Mouse (Mus musculus): Measurements from ENCODE around the gene Nacc1. TPM values are rescaled to one million over a fixed set of nuclear protein-coding genes. Genes with fewer than 3 reads are reported as not detected.
A peak's percentile ranks its signal among the peaks of the same experiment; 100 is the strongest.

Gene Nacc1
- polyA plus RNA-seq, 1 experiment from 2014 or later, result 33.8 TPM

DNA sequence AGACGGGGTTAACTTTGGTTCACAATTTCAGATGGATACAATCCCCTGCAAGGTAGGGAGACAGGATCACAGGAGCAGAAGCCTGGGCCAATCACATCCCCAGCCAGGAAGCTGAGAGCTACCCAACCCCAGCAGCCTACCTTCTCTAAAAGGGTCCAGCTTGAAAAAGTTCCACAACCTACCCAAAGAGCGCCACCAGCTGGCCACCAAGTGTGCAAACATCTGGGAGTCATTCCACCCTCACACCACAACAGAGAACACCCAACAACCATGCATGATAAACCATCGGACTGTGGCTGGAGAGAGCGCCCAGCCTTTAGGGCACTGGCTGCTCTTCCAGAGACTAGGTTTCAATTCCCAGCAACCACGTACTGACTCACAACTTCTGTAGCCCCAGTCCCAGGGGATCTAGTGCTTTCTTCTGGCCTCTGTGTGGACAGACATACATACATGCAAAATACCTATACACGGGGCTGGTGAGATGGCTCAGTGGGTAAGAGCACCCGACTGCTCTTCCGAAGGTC lies 66.5 kb downstream of the Nacc1 start:
- H3K9ac ChIP-seq, result no peak overlapping the region
- WGBS, result 68% methylated on average over 8 of the region's 8 CpGs
- DNase-seq (no peak), ATAC-seq (ENCODE audit: insufficient read depth) (no peak)
- no peak overlapping the region for H3K4me2 ChIP-seq
- H3K27ac ChIP-seq (ENCODE audit: low read depth), result no peak overlapping the region
- no peaks in the 10 kb centered on the region for H3K4me1 ChIP-seq (ENCODE audit: insufficient read depth)
- no peaks in the 10 kb centered on the region for H3K9me3 ChIP-seq (ENCODE audit: low read depth, low read length)
- peak; percentile 7; the same call in 1 of the 2 replicates for TF ChIP-seq CTCF (IDR thresholded peaks at IDR 0.05; ENCODE audit: low read depth)
- H3K4me3 ChIP-seq (ENCODE audit: low read depth, low read length), result no peak overlapping the region
- H3K36me3 ChIP-seq (ENCODE audit: insufficient read depth), result no peaks in the 10 kb centered on the region
- 0 out of 2 replicates have a peak, but pooled peaks cover 4% of the 10 kb centered on the region for H3K27me3 ChIP-seq (ENCODE audit: insufficient read depth, low read length)

Other genes with a start within 250 kb of the Nacc1 start
- gene Ier2, start 25.0 kb downstream of the Nacc1 start, polyA plus RNA-seq (2014; fragmentation: Nextera tagmentation; extraction: Ambion mirVana), result 81.7 and 83.8 TPM in 2 replicates
- gene Trmt1, start 1.6 kb downstream of the Nacc1 start, polyA plus RNA-seq (2014; fragmentation: Nextera tagmentation; extraction: Ambion mirVana), result 66.1 and 68.6 TPM in 2 replicates
- gene Lyl1, start 13.6 kb upstream of the Nacc1 start, polyA plus RNA-seq (2014; fragmentation: Nextera tagmentation; extraction: Ambion mirVana), result 12.0 and 12.5 TPM in 2 replicates
- gene G430095P16Rik, start 35.1 kb upstream of the Nacc1 start, polyA plus RNA-seq (2014; fragmentation: Nextera tagmentation; extraction: Ambion mirVana), result 2.7 and 2.8 TPM in 2 replicates
- gene Nfix, start 112.5 kb upstream of the Nacc1 start, polyA plus RNA-seq (2014; fragmentation: Nextera tagmentation; extraction: Ambion mirVana), result 42.3 and 44.1 TPM in 2 replicates
- 4.5 and 4.6 TPM in 2 replicates for gene Dand5, start 135.0 kb upstream of the Nacc1 start, polyA plus RNA-seq (2014; fragmentation: Nextera tagmentation; extraction: Ambion mirVana)
- gene Gadd45gip1, start 143.7 kb upstream of the Nacc1 start, polyA plus RNA-seq (2014; fragmentation: Nextera tagmentation; extraction: Ambion mirVana), result 44.2 and 45.0 TPM in 2 replicates
- gene Rad23a, start 152.8 kb upstream of the Nacc1 start, polyA plus RNA-seq (2014; fragmentation: Nextera tagmentation; extraction: Ambion mirVana), result 118 and 123 TPM in 2 replicates
- gene Calr, start 159.1 kb upstream of the Nacc1 start, polyA plus RNA-seq (2014; fragmentation: Nextera tagmentation; extraction: Ambion mirVana), result 886 and 920 TPM in 2 replicates
- 92.9 and 103 TPM in 2 replicates for gene Farsa, start 169.1 kb upstream of the Nacc1 start, polyA plus RNA-seq (2014; fragmentation: Nextera tagmentation; extraction: Ambion mirVana)
- 79.9 and 94.8 TPM in 2 replicates for gene Syce2, start 184.2 kb upstream of the Nacc1 start, polyA plus RNA-seq (2014; fragmentation: Nextera tagmentation; extraction: Ambion mirVana)
- 28.1 and 30.4 TPM in 2 replicates for gene Gcdh, start 206.1 kb upstream of the Nacc1 start, polyA plus RNA-seq (2014; fragmentation: Nextera tagmentation; extraction: Ambion mirVana)
- 1.8 and 1.9 TPM in 2 replicates for gene Klf1, start 214.1 kb upstream of the Nacc1 start, polyA plus RNA-seq (2014; fragmentation: Nextera tagmentation; extraction: Ambion mirVana)
- gene Dnase2a, start 220.7 kb upstream of the Nacc1 start, polyA plus RNA-seq (2014; fragmentation: Nextera tagmentation; extraction: Ambion mirVana), result 12.0 and 15.3 TPM in 2 replicates
- 0.30 and 0.39 TPM in 2 replicates for gene Mast1, start 249.5 kb upstream of the Nacc1 start, polyA plus RNA-seq (2014; fragmentation: Nextera tagmentation; extraction: Ambion mirVana)

All from lung, embryonic 14.5 days (tissue).